Mouse (Mus musculus): ENCODE measurements around the gene Otos. TPM values are rescaled to one million over a fixed set of nuclear protein-coding genes. Genes with fewer than 3 reads are reported as not detected.

The Otos gene
- polyA plus RNA-seq, 1 experiment from 2014 or later = 0.43 TPM

DNA sequence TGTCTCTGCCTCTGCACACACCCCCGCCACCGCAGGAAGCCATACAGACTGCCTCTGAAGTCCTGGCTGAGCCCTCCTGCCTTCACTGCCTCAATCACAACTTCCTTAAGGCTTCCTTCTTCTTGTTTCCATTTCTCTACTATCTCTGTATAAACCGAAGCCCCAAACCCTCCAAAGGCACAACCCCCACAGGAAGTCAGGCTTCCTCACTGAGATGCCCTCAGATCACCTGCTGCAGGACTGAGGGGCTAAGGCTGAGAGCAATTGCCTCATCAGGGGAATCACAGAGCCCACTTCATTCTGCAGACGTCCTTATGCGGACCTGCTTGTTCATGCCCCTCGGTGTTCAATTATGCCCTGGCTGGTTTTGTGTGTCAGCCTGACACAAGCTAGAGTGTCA, 8.2 kb downstream of the Otos start:
- H3K4me3 ChIP-seq (ENCODE audit: low read length) = no peak overlapping the region
- H3K36me3 ChIP-seq (ENCODE audit: control insufficient read depth, insufficient read depth, low read length) = peaks cover 36% of the 10 kb centered on the region
- H3K4me1 ChIP-seq (ENCODE audit: control insufficient read depth, insufficient read depth, low read length) = peaks cover 10% of the 10 kb centered on the region; the same call in 1 of the 2 replicates
- H3K4me2 ChIP-seq (replicated peaks; ENCODE audit: low read depth, low read length) = peak overlapping the region; percentile 93; the same call in 1 of the 2 replicates
- no peak overlapping the region for H3K27ac ChIP-seq (ENCODE audit: low read depth, low read length)
- H3K27me3 ChIP-seq (ENCODE audit: control insufficient read depth, insufficient read depth, low read length) = no peaks in the 10 kb centered on the region
- no peak for ATAC-seq (ENCODE audit: low FRiP score, low TSS enrichment)
- 84% methylated on average over 6 of the region's 6 CpGs for WGBS
- no peaks in the 10 kb centered on the region for H3K9me3 ChIP-seq (ENCODE audit: control insufficient read depth, low read length)
- 0 out of 2 replicates have a peak overlapping the region, but pooled peaks have one; percentile 86 for H3K9ac ChIP-seq (ENCODE audit: low read depth, low read length)

DNA sequence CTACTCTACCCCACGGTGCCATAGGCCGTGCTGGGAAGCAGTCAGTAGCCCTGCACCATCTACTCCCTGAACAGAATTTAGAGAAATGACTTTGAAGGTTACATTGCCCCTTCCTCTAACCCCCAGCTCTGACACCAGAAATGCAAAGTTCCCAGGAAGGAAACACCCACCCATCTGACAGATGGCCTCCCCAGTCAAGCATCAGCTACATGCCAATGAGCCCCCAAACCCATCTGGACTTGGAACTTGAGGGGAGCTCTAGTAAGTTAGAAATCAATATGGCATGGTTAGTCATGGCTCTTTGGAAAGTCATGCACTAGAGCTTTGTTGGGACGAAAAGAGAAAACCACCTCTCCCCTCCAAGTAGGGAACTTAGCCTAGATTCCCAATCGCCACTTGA, 9.9 kb downstream of the Otos start:
- H3K9me3 ChIP-seq (ENCODE audit: control insufficient read depth, low read length) = no peaks in the 10 kb centered on the region
- peaks cover 10% of the 10 kb centered on the region; the same call in 1 of the 2 replicates for H3K4me1 ChIP-seq (ENCODE audit: control insufficient read depth, insufficient read depth, low read length)
- no peak for ATAC-seq (ENCODE audit: low FRiP score, low TSS enrichment)
- H3K4me2 ChIP-seq (replicated peaks; ENCODE audit: low read depth, low read length) = no peak overlapping the region
- H3K27ac ChIP-seq (ENCODE audit: low read depth, low read length) = no peak overlapping the region
- H3K27me3 ChIP-seq (ENCODE audit: control insufficient read depth, insufficient read depth, low read length) = no peaks in the 10 kb centered on the region
- H3K36me3 ChIP-seq (ENCODE audit: control insufficient read depth, insufficient read depth, low read length) = peaks cover 36% of the 10 kb centered on the region
- WGBS = 96% methylated on average over 4 of the region's 4 CpGs
- H3K9ac ChIP-seq (ENCODE audit: low read depth, low read length) = no peak overlapping the region
- no peak overlapping the region for H3K4me3 ChIP-seq (ENCODE audit: low read length)

DNA sequence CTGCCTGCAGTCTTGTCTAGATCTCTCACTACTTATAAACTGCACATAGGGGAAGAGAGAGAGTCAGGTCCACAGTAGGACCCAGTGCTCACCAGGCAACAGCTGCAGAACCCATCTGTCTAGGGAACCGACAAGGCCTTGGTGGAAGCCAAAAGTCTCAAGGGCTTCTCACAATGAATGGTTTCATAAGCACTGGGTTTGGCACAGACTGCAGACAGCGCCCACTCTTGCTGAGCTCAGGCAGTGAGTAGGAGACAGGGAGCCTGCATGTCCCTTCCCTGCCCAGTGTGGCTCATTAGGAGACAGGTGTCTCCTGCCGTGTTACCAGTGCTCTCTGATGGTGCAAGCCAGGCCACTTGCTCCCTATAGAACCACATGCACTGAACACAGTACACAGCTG, 10.5 kb downstream of the Otos start:
- no peak overlapping the region for H3K4me3 ChIP-seq (ENCODE audit: low read length)
- H3K4me1 ChIP-seq (ENCODE audit: control insufficient read depth, insufficient read depth, low read length) = peaks cover 10% of the 10 kb centered on the region; the same call in 1 of the 2 replicates
- no peaks in the 10 kb centered on the region for H3K27me3 ChIP-seq (ENCODE audit: control insufficient read depth, insufficient read depth, low read length)
- no peak for ATAC-seq (ENCODE audit: low FRiP score, low TSS enrichment)
- H3K36me3 ChIP-seq (ENCODE audit: control insufficient read depth, insufficient read depth, low read length) = peaks cover 36% of the 10 kb centered on the region
- no peak overlapping the region for H3K4me2 ChIP-seq (replicated peaks; ENCODE audit: low read depth, low read length)
- WGBS = 82% methylated on average over 3 of the region's 3 CpGs
- no peak overlapping the region for H3K27ac ChIP-seq (ENCODE audit: low read depth, low read length)
- no peak overlapping the region for H3K9ac ChIP-seq (ENCODE audit: low read depth, low read length)
- H3K9me3 ChIP-seq (ENCODE audit: control insufficient read depth, low read length) = no peaks in the 10 kb centered on the region

DNA sequence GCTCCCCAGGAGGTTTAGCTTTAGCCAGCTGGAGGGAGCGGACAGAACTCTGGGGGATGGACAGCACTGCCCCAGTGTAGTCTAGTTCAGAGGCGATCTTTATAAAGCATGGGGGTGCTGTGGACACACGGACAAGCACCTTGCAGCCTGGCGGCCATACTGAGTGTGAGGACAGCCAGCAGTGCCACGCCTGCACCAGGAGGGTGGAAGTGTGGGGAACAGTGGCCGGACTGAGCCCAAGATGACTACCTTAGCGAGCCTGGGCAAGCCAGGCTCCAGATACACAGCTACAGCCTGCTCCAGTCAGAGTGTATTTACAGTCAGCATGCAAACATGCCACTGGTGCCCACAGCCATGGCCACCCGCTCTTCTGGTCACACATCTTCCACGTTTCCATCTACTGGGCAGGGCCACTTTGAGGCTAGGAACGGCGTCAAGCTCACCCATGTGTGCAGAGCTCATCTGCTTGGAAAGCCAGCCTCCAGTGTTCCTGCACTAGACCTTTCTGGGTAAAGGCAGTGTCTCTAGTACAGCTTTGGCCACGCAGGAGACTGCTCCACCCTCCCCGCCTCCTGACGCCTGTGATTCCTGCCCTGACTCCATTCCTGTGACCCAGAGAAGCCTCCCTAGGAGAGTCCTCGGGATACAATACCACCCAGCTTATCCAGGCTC, 11.0 kb downstream of the Otos start:
- no peaks in the 10 kb centered on the region for H3K27me3 ChIP-seq (ENCODE audit: control insufficient read depth, insufficient read depth, low read length)
- H3K4me1 ChIP-seq (ENCODE audit: control insufficient read depth, insufficient read depth, low read length) = peaks cover 10% of the 10 kb centered on the region; the same call in 1 of the 2 replicates
- H3K4me2 ChIP-seq (replicated peaks; ENCODE audit: low read depth, low read length) = no peak overlapping the region
- H3K27ac ChIP-seq (ENCODE audit: low read depth, low read length) = no peak overlapping the region
- H3K36me3 ChIP-seq (ENCODE audit: control insufficient read depth, insufficient read depth, low read length) = peaks cover 36% of the 10 kb centered on the region
- no peak overlapping the region for H3K4me3 ChIP-seq (ENCODE audit: low read length)
- no peak overlapping the region for H3K9ac ChIP-seq (ENCODE audit: low read depth, low read length)
- no peaks in the 10 kb centered on the region for H3K9me3 ChIP-seq (ENCODE audit: control insufficient read depth, low read length)
- whole genome bisulfite sequencing = 93% methylated on average over 15 of the region's 15 CpGs
- no peak for ATAC-seq (ENCODE audit: low FRiP score, low TSS enrichment)

DNA sequence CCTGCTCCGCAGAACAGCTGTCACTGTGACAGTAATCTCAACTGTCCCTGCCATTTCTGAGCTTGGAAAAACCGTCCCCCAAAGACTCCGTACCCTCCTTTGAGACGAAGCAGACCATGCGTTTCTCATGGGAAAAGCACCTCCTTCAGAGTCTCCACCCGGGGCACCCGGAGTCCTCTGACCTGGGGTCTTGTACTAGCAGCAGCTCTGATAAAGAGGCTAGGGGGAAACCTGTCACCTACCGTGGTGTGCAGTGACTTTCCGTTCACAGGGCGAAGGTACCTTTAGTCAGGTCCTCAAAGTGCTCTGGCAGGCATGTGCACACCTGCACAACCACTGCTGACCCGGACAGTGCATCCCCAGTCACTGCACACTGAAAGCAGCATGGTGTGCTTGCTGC, 12.0 kb downstream of the Otos start:
- Histone ChIP-seq H3K36me3 (ENCODE audit: control insufficient read depth, insufficient read depth, low read length) (peaks cover 36% of the 10 kb centered on the region), H3K27me3 (ENCODE audit: control insufficient read depth, insufficient read depth, low read length) (no peaks in the 10 kb centered on the region), H3K9me3 (ENCODE audit: control insufficient read depth, low read length) (no peaks in the 10 kb centered on the region), H3K4me2 (replicated peaks; ENCODE audit: low read depth, low read length) (no peak overlapping the region), H3K27ac (ENCODE audit: low read depth, low read length) (no peak overlapping the region), H3K4me3 (ENCODE audit: low read length) (no peak overlapping the region), H3K4me1 (ENCODE audit: control insufficient read depth, insufficient read depth, low read length) (peaks cover 10% of the 10 kb centered on the region; the same call in 1 of the 2 replicates), H3K9ac (ENCODE audit: low read depth, low read length) (no peak overlapping the region)
- WGBS = 92% methylated on average over 11 of the region's 11 CpGs
- ATAC-seq (ENCODE audit: low FRiP score, low TSS enrichment) = no peak

GRCm38 (mm10) chr1:92636015-92636414, 12.6 kb downstream of the Otos start:
- H3K4me1 ChIP-seq (ENCODE audit: control insufficient read depth, insufficient read depth, low read length) = peaks cover 9% of the 10 kb centered on the region; the same call in 1 of the 2 replicates
- H3K27me3 ChIP-seq (ENCODE audit: control insufficient read depth, insufficient read depth, low read length) = no peaks in the 10 kb centered on the region
- H3K9ac ChIP-seq (ENCODE audit: low read depth, low read length) = no peak overlapping the region
- H3K4me3 ChIP-seq (ENCODE audit: low read length) = no peak overlapping the region
- no peak for ATAC-seq (ENCODE audit: low FRiP score, low TSS enrichment)
- H3K9me3 ChIP-seq (ENCODE audit: control insufficient read depth, low read length) = no peaks in the 10 kb centered on the region
- H3K36me3 ChIP-seq (ENCODE audit: control insufficient read depth, insufficient read depth, low read length) = peaks cover 36% of the 10 kb centered on the region
- WGBS = 91% methylated on average over 8 of the region's 8 CpGs
- no peak overlapping the region for H3K27ac ChIP-seq (ENCODE audit: low read depth, low read length)
- H3K4me2 ChIP-seq (replicated peaks; ENCODE audit: low read depth, low read length) = no peak overlapping the region

DNA sequence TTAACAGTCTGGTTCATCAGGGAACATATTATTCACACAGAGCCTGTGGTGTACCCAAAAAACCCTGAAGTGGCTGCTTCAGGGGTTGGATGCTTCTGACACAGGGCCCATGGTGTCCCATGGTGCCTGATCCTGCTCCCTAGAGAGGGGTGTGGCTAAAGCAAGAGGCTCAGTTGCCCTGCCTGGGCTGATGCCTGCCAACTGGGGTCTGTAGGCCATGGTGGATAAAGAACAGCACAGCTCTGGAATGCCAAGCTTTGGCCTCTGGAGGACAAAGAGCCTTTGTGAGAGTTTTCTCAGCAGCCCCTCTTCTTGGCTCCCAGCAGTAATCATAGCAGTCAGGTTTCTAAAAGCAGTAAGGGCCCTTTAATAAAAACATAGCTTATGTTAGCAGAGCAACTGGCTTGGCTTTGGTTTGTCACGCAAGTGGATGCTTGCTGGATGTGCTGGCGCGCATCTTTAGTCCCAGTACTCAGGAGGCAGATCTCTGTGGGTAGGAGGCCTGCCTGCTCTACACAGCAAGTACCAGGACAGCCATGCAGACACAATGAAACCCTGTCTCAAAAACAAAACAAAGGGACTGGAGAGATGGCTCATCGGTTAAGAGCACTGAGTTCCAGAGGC, 13.6 kb downstream of the Otos start:
- H3K36me3 ChIP-seq (ENCODE audit: control insufficient read depth, insufficient read depth, low read length) = peaks cover 36% of the 10 kb centered on the region
- WGBS = 93% methylated on average over 4 of the region's 4 CpGs
- no peaks in the 10 kb centered on the region for H3K4me1 ChIP-seq (ENCODE audit: control insufficient read depth, insufficient read depth, low read length)
- no peak for ATAC-seq (ENCODE audit: low FRiP score, low TSS enrichment)
- H3K4me2 ChIP-seq (replicated peaks; ENCODE audit: low read depth, low read length) = no peak overlapping the region
- H3K9ac ChIP-seq (ENCODE audit: low read depth, low read length) = no peak overlapping the region
- no peak overlapping the region for H3K4me3 ChIP-seq (ENCODE audit: low read length)
- H3K27me3 ChIP-seq (ENCODE audit: control insufficient read depth, insufficient read depth, low read length) = no peaks in the 10 kb centered on the region
- H3K27ac ChIP-seq (ENCODE audit: low read depth, low read length) = no peak overlapping the region
- H3K9me3 ChIP-seq (ENCODE audit: control insufficient read depth, low read length) = no peaks in the 10 kb centered on the region

- peaks cover 36% of the 10 kb centered on the region for H3K36me3 ChIP-seq (ENCODE audit: control insufficient read depth, insufficient read depth, low read length)
- no peak overlapping the region for H3K27ac ChIP-seq (ENCODE audit: low read depth, low read length)
Measured at GRCm38 (mm10) chr1:92634569-92634968, 14.1 kb downstream of the Otos start.

DNA sequence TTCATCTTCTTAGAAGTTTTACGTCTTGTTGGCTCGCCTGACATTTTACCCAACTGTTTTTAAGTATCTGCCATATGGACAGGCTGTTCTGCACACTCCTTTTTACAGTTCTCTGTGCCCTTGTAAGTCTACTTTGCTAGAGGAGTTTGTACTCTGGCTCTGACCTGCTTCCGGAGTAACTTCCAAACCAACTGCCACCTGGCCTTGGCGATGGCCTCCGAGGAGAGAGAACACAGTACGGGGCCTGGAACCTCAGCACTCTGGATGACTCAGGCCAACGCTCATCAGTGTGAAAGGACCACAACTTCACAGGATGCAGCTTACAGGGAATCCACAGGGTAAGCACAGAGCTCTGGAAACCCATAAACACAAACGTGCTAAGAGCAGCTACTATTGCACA, 14.9 kb downstream of the Otos start:
- Histone ChIP-seq H3K4me3 (ENCODE audit: low read length) (no peak overlapping the region), H3K4me1 (ENCODE audit: control insufficient read depth, insufficient read depth, low read length) (no peaks in the 10 kb centered on the region), H3K4me2 (replicated peaks; ENCODE audit: low read depth, low read length) (no peak overlapping the region), H3K27ac (ENCODE audit: low read depth, low read length) (no peak overlapping the region), H3K9ac (ENCODE audit: low read depth, low read length) (no peak overlapping the region), H3K9me3 (ENCODE audit: control insufficient read depth, low read length) (no peaks in the 10 kb centered on the region), H3K36me3 (ENCODE audit: control insufficient read depth, insufficient read depth, low read length) (peaks cover 29% of the 10 kb centered on the region), H3K27me3 (ENCODE audit: control insufficient read depth, insufficient read depth, low read length) (no peaks in the 10 kb centered on the region)
- 82% methylated on average over 8 of the region's 8 CpGs for WGBS
- no peak for ATAC-seq (ENCODE audit: low FRiP score, low TSS enrichment)

More at GRCm38 (mm10) chr1:92634569-92634968, 14.1 kb downstream of the Otos start:
- no peak overlapping the region for H3K4me2 ChIP-seq (replicated peaks; ENCODE audit: low read depth, low read length)
- H3K4me1 ChIP-seq (ENCODE audit: control insufficient read depth, insufficient read depth, low read length) = no peaks in the 10 kb centered on the region
- no peak for ATAC-seq (ENCODE audit: low FRiP score, low TSS enrichment)
- no peak overlapping the region for H3K4me3 ChIP-seq (ENCODE audit: low read length)
- H3K9ac ChIP-seq (ENCODE audit: low read depth, low read length) = no peak overlapping the region
- H3K27me3 ChIP-seq (ENCODE audit: control insufficient read depth, insufficient read depth, low read length) = no peaks in the 10 kb centered on the region
- H3K9me3 ChIP-seq (ENCODE audit: control insufficient read depth, low read length) = no peaks in the 10 kb centered on the region
- WGBS = 72% methylated on average over 1 of the region's 1 CpGs

All from kidney, embryonic 14.5 days (tissue).